Mouse (Mus musculus): ENCODE data around the gene Dcun1d3. TPM values are rescaled to one million over a fixed set of nuclear protein-coding genes. Genes with fewer than 3 reads are reported as not detected.

The Dcun1d3 gene
- polyA plus RNA-seq, 1 experiment from 2014 or later, result 12.2 TPM

- no peak overlapping the region for H3K27ac ChIP-seq (replicated peaks; ENCODE audit: low read depth, low read length)
- ATAC-seq (ENCODE audit: low FRiP score, low TSS enrichment) (no peak), DNase-seq (no peak)
- H3K36me3 ChIP-seq (ENCODE audit: control insufficient read depth, insufficient read depth, low read length), result 0 out of 2 replicates have a peak, but pooled peaks cover 14% of the 10 kb centered on the region
- no peak overlapping the region for H3K4me2 ChIP-seq (ENCODE audit: low read length)
- H3K9ac ChIP-seq (replicated peaks; ENCODE audit: low read length), result no peak overlapping the region
- no peaks in the 10 kb centered on the region for H3K9me3 ChIP-seq (ENCODE audit: control insufficient read depth, low read length)
- 93% methylated on average over 5 of the region's 5 CpGs for WGBS
- no peak overlapping the region for H3K4me3 ChIP-seq (replicated peaks; ENCODE audit: low read depth, low read length)
- H3K4me1 ChIP-seq (ENCODE audit: control insufficient read depth, insufficient read depth, low read length), result no peaks in the 10 kb centered on the region
- no peaks in the 10 kb centered on the region for H3K27me3 ChIP-seq (ENCODE audit: control insufficient read depth, insufficient read depth, low read length)
Observed at GRCm38 (mm10) chr7:119850737-119851136, 45.4 kb downstream of the Dcun1d3 start.

- no peak overlapping the region for H3K4me3 ChIP-seq (replicated peaks; ENCODE audit: low read depth, low read length)
- H3K27me3 ChIP-seq (ENCODE audit: control insufficient read depth, insufficient read depth, low read length), result no peaks in the 10 kb centered on the region
- H3K9ac ChIP-seq (replicated peaks; ENCODE audit: low read length), result no peak overlapping the region
- WGBS, result 3% methylated on average over 1 of the region's 1 CpGs
- peaks cover 13% of the 10 kb centered on the region; the same call in 1 of the 2 replicates for H3K36me3 ChIP-seq (ENCODE audit: control insufficient read depth, insufficient read depth, low read length)
- no peaks in the 10 kb centered on the region for H3K9me3 ChIP-seq (ENCODE audit: control insufficient read depth, low read length)
- H3K4me1 ChIP-seq (ENCODE audit: control insufficient read depth, insufficient read depth, low read length), result no peaks in the 10 kb centered on the region
- ATAC-seq (ENCODE audit: low FRiP score, low TSS enrichment), result no peak
- H3K4me2 ChIP-seq (ENCODE audit: low read length), result no peak overlapping the region
- H3K27ac ChIP-seq (replicated peaks; ENCODE audit: low read depth, low read length), result no peak overlapping the region
- peak; percentile 82 for DNase-seq
Observed at GRCm38 (mm10) chr7:119849096-119849495, 47.0 kb downstream of the Dcun1d3 start.

- WGBS, result 92% methylated on average over 2 of the region's 2 CpGs
- ATAC-seq (ENCODE audit: low FRiP score, low TSS enrichment), result no peak
- no peaks in the 10 kb centered on the region for H3K9me3 ChIP-seq (ENCODE audit: control insufficient read depth, low read length)
Observed at GRCm38 (mm10) chr7:119847396-119847795, 48.7 kb downstream of the Dcun1d3 start.

GRCm38 (mm10) chr7:119845541-119845940 is 50.6 kb downstream of the Dcun1d3 start:
- Histone ChIP-seq H3K9me3 (ENCODE audit: control insufficient read depth, low read length) (no peaks in the 10 kb centered on the region), H3K4me3 (replicated peaks; ENCODE audit: low read depth, low read length) (no peak overlapping the region), H3K27ac (replicated peaks; ENCODE audit: low read depth, low read length) (no peak overlapping the region), H3K27me3 (ENCODE audit: control insufficient read depth, insufficient read depth, low read length) (no peaks in the 10 kb centered on the region), H3K4me2 (ENCODE audit: low read length) (no peak overlapping the region), H3K4me1 (ENCODE audit: control insufficient read depth, insufficient read depth, low read length) (no peaks in the 10 kb centered on the region), H3K36me3 (ENCODE audit: control insufficient read depth, insufficient read depth, low read length) (peaks cover 4% of the 10 kb centered on the region; the same call in 1 of the 2 replicates), H3K9ac (replicated peaks; ENCODE audit: low read length) (no peak overlapping the region)
- no peak for ATAC-seq (ENCODE audit: low FRiP score, low TSS enrichment)
- WGBS, result 89% methylated on average over 2 of the region's 2 CpGs
- DNase-seq, result no peak

More at GRCm38 (mm10) chr7:119847396-119847795, 48.7 kb downstream of the Dcun1d3 start:
- no peak overlapping the region for H3K27ac ChIP-seq (replicated peaks; ENCODE audit: low read depth, low read length)
- peaks cover 6% of the 10 kb centered on the region; the same call in 1 of the 2 replicates for H3K36me3 ChIP-seq (ENCODE audit: control insufficient read depth, insufficient read depth, low read length)
- no peaks in the 10 kb centered on the region for H3K27me3 ChIP-seq (ENCODE audit: control insufficient read depth, insufficient read depth, low read length)
- H3K4me3 ChIP-seq (replicated peaks; ENCODE audit: low read depth, low read length), result no peak overlapping the region
- no peak overlapping the region for H3K4me2 ChIP-seq (ENCODE audit: low read length)
- DNase-seq, result no peak
- H3K9ac ChIP-seq (replicated peaks; ENCODE audit: low read length), result no peak overlapping the region
- H3K4me1 ChIP-seq (ENCODE audit: control insufficient read depth, insufficient read depth, low read length), result no peaks in the 10 kb centered on the region

GRCm38 (mm10) chr7:119841820-119842449 is 54.2 kb downstream of the Dcun1d3 start:
- no peaks in the 10 kb centered on the region for H3K4me1 ChIP-seq (ENCODE audit: control insufficient read depth, insufficient read depth, low read length)
- WGBS, result 96% methylated on average over 4 of the region's 4 CpGs

GRCm38 (mm10) chr7:119835996-119836777 is 59.9 kb downstream of the Dcun1d3 start:
- 98% methylated on average over 4 of the region's 4 CpGs for WGBS
- no peak overlapping the region for H3K27ac ChIP-seq (replicated peaks; ENCODE audit: low read depth, low read length)
- no peak for DNase-seq
- H3K27me3 ChIP-seq (ENCODE audit: control insufficient read depth, insufficient read depth, low read length), result no peaks in the 10 kb centered on the region
- H3K9me3 ChIP-seq (ENCODE audit: control insufficient read depth, low read length), result no peaks in the 10 kb centered on the region
- H3K4me3 ChIP-seq (replicated peaks; ENCODE audit: low read depth, low read length), result no peak overlapping the region
- ATAC-seq (ENCODE audit: low FRiP score, low TSS enrichment), result no peak
- H3K4me1 ChIP-seq (ENCODE audit: control insufficient read depth, insufficient read depth, low read length), result no peaks in the 10 kb centered on the region
- H3K9ac ChIP-seq (replicated peaks; ENCODE audit: low read length), result no peak overlapping the region
- H3K36me3 ChIP-seq (ENCODE audit: control insufficient read depth, insufficient read depth, low read length), result no peaks in the 10 kb centered on the region
- no peak overlapping the region for H3K4me2 ChIP-seq (ENCODE audit: low read length)

More at GRCm38 (mm10) chr7:119841820-119842449, 54.2 kb downstream of the Dcun1d3 start:
- DNase-seq, result no peak
- Histone ChIP-seq H3K27ac (replicated peaks; ENCODE audit: low read depth, low read length) (no peak overlapping the region), H3K27me3 (ENCODE audit: control insufficient read depth, insufficient read depth, low read length) (no peaks in the 10 kb centered on the region), H3K36me3 (ENCODE audit: control insufficient read depth, insufficient read depth, low read length) (peaks cover 4% of the 10 kb centered on the region; the same call in 1 of the 2 replicates), H3K4me2 (ENCODE audit: low read length) (no peak overlapping the region), H3K9me3 (ENCODE audit: control insufficient read depth, low read length) (no peaks in the 10 kb centered on the region), H3K4me3 (replicated peaks; ENCODE audit: low read depth, low read length) (no peak overlapping the region), H3K9ac (replicated peaks; ENCODE audit: low read length) (no peak overlapping the region)
- no peak for ATAC-seq (ENCODE audit: low FRiP score, low TSS enrichment)

- Histone ChIP-seq H3K27ac (replicated peaks; ENCODE audit: low read depth, low read length) (no peak overlapping the region), H3K9ac (replicated peaks; ENCODE audit: low read length) (no peak overlapping the region), H3K4me3 (replicated peaks; ENCODE audit: low read depth, low read length) (no peak overlapping the region), H3K9me3 (ENCODE audit: control insufficient read depth, low read length) (no peaks in the 10 kb centered on the region), H3K4me1 (ENCODE audit: control insufficient read depth, insufficient read depth, low read length) (no peaks in the 10 kb centered on the region), H3K36me3 (ENCODE audit: control insufficient read depth, insufficient read depth, low read length) (no peaks in the 10 kb centered on the region), H3K4me2 (ENCODE audit: low read length) (no peak overlapping the region), H3K27me3 (ENCODE audit: control insufficient read depth, insufficient read depth, low read length) (no peaks in the 10 kb centered on the region)
- 100% methylated on average over 1 of the region's 1 CpGs for WGBS
- ATAC-seq (ENCODE audit: low FRiP score, low TSS enrichment) (no peak), DNase-seq (no peak)
Observed at GRCm38 (mm10) chr7:119835371-119835770, 60.7 kb downstream of the Dcun1d3 start.

GRCm38 (mm10) chr7:119808723-119809122 is 87.4 kb downstream of the Dcun1d3 start:
- WGBS, result 90% methylated on average over 3 of the region's 3 CpGs

More at GRCm38 (mm10) chr7:119808723-119809122, 87.4 kb downstream of the Dcun1d3 start:
- H3K4me3 ChIP-seq (replicated peaks; ENCODE audit: low read depth, low read length), result no peak overlapping the region
- no peak overlapping the region for H3K4me2 ChIP-seq (ENCODE audit: low read length)
- no peak for DNase-seq
- H3K9ac ChIP-seq (replicated peaks; ENCODE audit: low read length), result no peak overlapping the region
- H3K4me1 ChIP-seq (ENCODE audit: control insufficient read depth, insufficient read depth, low read length), result no peaks in the 10 kb centered on the region
- H3K9me3 ChIP-seq (ENCODE audit: control insufficient read depth, low read length), result no peaks in the 10 kb centered on the region
- no peak for ATAC-seq (ENCODE audit: low FRiP score, low TSS enrichment)
- no peaks in the 10 kb centered on the region; the same call in 1 of the 2 replicates for H3K36me3 ChIP-seq (ENCODE audit: control insufficient read depth, insufficient read depth, low read length)
- H3K27me3 ChIP-seq (ENCODE audit: control insufficient read depth, insufficient read depth, low read length), result no peaks in the 10 kb centered on the region
- no peak overlapping the region for H3K27ac ChIP-seq (replicated peaks; ENCODE audit: low read depth, low read length)
